Mouse (Mus musculus): Measurements from ENCODE around the gene Aldoart2.
"Not testable (repeated sequence)": the region's sequence is repeated elsewhere in the genome, so short reads cannot be mapped to it uniquely, and the experiment has no call there.

Gene Aldoart2

GRCm38 (mm10) chr12:55565206-55565605 is at the start of gene Aldoart2:
Aldoart2 (plus strand) TSS chr12:55565239.
- Histone ChIP-seq H3K27me3 (ENCODE audit: control insufficient read depth, insufficient read depth, low read length, poor library complexity, severe bottlenecking) (no peaks in the 10 kb centered on the region), H3K36me3 (ENCODE audit: control insufficient read depth, insufficient read depth, low read length, poor library complexity, severe bottlenecking) (no peaks in the 10 kb centered on the region)
- DNase-seq (ENCODE audit: low read depth, low spot score), result no peak

GRCm38 (mm10) chr12:55518061-55518738 is 46.8 kb upstream of the Aldoart2 start:
- H3K27me3 ChIP-seq (ENCODE audit: control insufficient read depth, insufficient read depth, low read length, poor library complexity, severe bottlenecking), result no peaks in the 10 kb centered on the region; the same call in 1 of the 2 replicates
- DNase-seq (ENCODE audit: low read depth, low spot score), result peak; percentile 36
- no peaks in the 10 kb centered on the region for H3K36me3 ChIP-seq (ENCODE audit: control insufficient read depth, insufficient read depth, low read length, poor library complexity, severe bottlenecking)

DNA sequence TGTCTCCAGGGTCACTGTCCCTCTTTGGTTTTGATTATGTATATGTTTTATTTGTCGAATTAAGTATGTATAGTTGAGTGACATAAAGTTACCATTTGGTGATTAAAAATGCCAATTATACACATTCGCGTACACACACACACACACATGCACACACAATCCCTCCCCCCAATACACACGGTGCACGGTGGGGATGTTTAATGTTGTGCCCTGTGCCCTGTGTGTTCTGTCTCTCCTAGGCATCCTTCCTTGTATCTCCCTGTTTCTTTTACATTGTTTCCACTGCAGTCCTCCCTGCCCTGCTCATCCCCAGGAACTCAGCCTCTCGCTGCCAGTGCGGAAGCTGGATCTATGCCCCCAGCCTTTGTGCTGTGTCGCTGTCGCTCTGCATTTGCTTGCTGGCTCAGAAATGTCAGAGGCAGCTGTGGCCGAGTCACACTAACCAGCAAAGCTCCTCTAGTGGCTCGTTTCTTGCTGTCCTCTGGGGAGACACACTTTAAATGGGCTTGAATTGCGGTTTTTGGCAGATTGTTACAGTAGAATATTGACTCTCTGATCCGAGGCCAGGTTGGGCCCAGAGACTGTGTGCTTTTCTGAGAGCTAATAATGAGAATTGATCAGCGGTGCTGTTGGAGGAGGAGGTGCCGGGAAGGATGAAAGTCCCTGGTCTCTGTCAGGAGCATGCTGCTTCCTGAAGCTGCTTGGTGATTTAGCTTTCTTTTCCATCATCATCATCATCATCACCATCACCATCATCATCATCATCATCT is 37.9 kb upstream of the Aldoart2 start:
- no peaks in the 10 kb centered on the region for H3K36me3 ChIP-seq (ENCODE audit: control insufficient read depth, insufficient read depth, low read length, poor library complexity, severe bottlenecking)

GRCm38 (mm10) chr12:55536537-55537135 is 28.4 kb upstream of the Aldoart2 start:
- no peak for DNase-seq (ENCODE audit: low read depth, low spot score)
- Histone ChIP-seq H3K36me3 (ENCODE audit: control insufficient read depth, insufficient read depth, low read length, poor library complexity, severe bottlenecking) (no peaks in the 10 kb centered on the region), H3K27me3 (ENCODE audit: control insufficient read depth, insufficient read depth, low read length, poor library complexity, severe bottlenecking) (no peaks in the 10 kb centered on the region)

More for the DNA sequence above, 37.9 kb upstream of the Aldoart2 start:
- H3K27me3 ChIP-seq (ENCODE audit: control insufficient read depth, insufficient read depth, low read length, poor library complexity, severe bottlenecking), result no peaks in the 10 kb centered on the region
- DNase-seq (ENCODE audit: low read depth, low spot score), result no peak

GRCm38 (mm10) chr12:55537742-55538141 is 27.3 kb upstream of the Aldoart2 start:
- no peak for DNase-seq (ENCODE audit: low read depth, low spot score)

DNA sequence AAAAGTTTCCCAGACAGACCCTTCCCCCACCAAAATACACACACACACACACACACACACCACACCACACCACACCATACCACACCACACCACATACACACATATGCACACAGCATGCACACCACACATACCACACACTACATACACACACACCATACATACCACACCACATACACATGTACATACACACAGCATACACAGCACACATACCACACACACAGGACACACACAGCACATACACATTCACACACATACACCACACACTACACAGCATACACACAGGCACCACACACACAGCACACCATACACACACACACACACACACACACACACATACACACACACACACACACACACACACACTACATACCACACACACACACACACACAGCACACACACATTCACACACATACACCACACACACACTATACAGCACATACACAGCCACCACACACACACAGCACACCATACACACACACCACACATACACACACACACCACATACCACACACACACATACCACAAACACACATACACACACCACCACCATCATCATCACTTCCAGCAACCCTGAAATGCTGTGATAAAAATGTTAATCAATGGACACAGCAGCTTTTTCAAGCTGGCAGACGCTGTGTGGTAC is 26.6 kb upstream of the Aldoart2 start:
- Histone ChIP-seq H3K36me3 (ENCODE audit: control insufficient read depth, insufficient read depth, low read length, poor library complexity, severe bottlenecking) (no peaks in the 10 kb centered on the region), H3K27me3 (ENCODE audit: control insufficient read depth, insufficient read depth, low read length, poor library complexity, severe bottlenecking) (no peaks in the 10 kb centered on the region)
- no peak for DNase-seq (ENCODE audit: low read depth, low spot score)

More at GRCm38 (mm10) chr12:55537742-55538141, 27.3 kb upstream of the Aldoart2 start:
- no peaks in the 10 kb centered on the region for H3K36me3 ChIP-seq (ENCODE audit: control insufficient read depth, insufficient read depth, low read length, poor library complexity, severe bottlenecking)
- H3K27me3 ChIP-seq (ENCODE audit: control insufficient read depth, insufficient read depth, low read length, poor library complexity, severe bottlenecking), result no peaks in the 10 kb centered on the region

DNA sequence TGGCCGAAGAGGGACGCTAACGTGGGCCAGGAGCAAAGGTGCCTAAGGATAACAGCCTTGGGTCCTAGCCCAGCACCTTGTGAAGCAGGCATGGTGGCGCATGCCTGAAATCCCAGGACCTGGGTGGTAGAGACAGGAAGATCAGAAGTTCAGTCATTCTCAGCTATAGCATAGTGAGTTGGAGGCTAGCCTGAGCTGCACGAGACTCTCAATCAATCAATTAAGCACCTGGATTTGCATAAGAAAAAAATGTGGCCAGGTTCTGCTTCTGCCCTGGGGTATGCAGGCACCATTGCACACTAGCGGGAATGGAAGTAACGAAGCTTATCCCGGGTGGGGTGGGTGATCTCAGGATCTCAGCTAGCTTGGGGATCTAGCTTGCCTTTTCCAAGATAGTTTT is 25.9 kb upstream of the Aldoart2 start:
- Histone ChIP-seq H3K27me3 (ENCODE audit: control insufficient read depth, insufficient read depth, low read length, poor library complexity, severe bottlenecking) (no peaks in the 10 kb centered on the region), H3K36me3 (ENCODE audit: control insufficient read depth, insufficient read depth, low read length, poor library complexity, severe bottlenecking) (no peaks in the 10 kb centered on the region)
- DNase-seq (ENCODE audit: low read depth, low spot score), result no peak

- not testable (repeated sequence) for DNase-seq (ENCODE audit: low read depth, low spot score); H3K27me3 ChIP-seq (ENCODE audit: control insufficient read depth, insufficient read depth, low read length, poor library complexity, severe bottlenecking); H3K36me3 ChIP-seq (ENCODE audit: control insufficient read depth, insufficient read depth, low read length, poor library complexity, severe bottlenecking)
These were observed 10.1 kb upstream of the Aldoart2 start for GRCm38 (mm10) chr12:55554901-55555300.

- H3K36me3 ChIP-seq (ENCODE audit: control insufficient read depth, insufficient read depth, low read length, poor library complexity, severe bottlenecking), result no peaks in the 10 kb centered on the region
- DNase-seq (ENCODE audit: low read depth, low spot score), result no peak
These were observed 7.2 kb upstream of the Aldoart2 start for GRCm38 (mm10) chr12:55557866-55558265.

GRCm38 (mm10) chr12:55559184-55559855 is 5.7 kb upstream of the Aldoart2 start:
- no peak for DNase-seq (ENCODE audit: low read depth, low spot score)
- no peaks in the 10 kb centered on the region for H3K36me3 ChIP-seq (ENCODE audit: control insufficient read depth, insufficient read depth, low read length, poor library complexity, severe bottlenecking)

More at GRCm38 (mm10) chr12:55557866-55558265, 7.2 kb upstream of the Aldoart2 start:
- H3K27me3 ChIP-seq (ENCODE audit: control insufficient read depth, insufficient read depth, low read length, poor library complexity, severe bottlenecking), result no peaks in the 10 kb centered on the region

GRCm38 (mm10) chr12:55560025-55560690 is 4.9 kb upstream of the Aldoart2 start:
- DNase-seq (ENCODE audit: low read depth, low spot score), result peak; percentile 8

More at GRCm38 (mm10) chr12:55559184-55559855, 5.7 kb upstream of the Aldoart2 start:
- H3K27me3 ChIP-seq (ENCODE audit: control insufficient read depth, insufficient read depth, low read length, poor library complexity, severe bottlenecking), result no peaks in the 10 kb centered on the region

DNA sequence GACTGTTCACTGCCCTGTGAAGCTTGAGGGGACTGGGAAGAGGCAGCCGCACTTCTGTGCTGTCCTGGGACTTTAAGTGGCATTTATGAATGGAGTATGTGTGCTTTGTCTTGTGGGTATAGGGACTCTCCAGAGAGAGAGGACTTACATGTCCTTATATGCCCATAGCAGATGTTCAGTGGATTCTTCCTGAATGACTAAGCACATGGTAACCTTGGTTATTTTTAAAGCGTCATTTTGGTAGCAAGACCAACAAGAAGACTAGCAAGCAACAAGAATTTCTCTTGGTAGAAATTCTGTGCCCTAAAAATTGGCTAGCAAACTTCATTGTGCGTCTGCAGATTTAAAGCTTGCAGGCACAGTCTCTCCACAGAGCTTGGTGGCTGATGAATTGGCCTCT is 1.3 kb upstream of the Aldoart2 start:
- DNase-seq (ENCODE audit: low read depth, low spot score), result no peak
- no peaks in the 10 kb centered on the region for H3K27me3 ChIP-seq (ENCODE audit: control insufficient read depth, insufficient read depth, low read length, poor library complexity, severe bottlenecking)

More at GRCm38 (mm10) chr12:55560025-55560690, 4.9 kb upstream of the Aldoart2 start:
- Histone ChIP-seq H3K27me3 (ENCODE audit: control insufficient read depth, insufficient read depth, low read length, poor library complexity, severe bottlenecking) (no peaks in the 10 kb centered on the region), H3K36me3 (ENCODE audit: control insufficient read depth, insufficient read depth, low read length, poor library complexity, severe bottlenecking) (no peaks in the 10 kb centered on the region)

GRCm38 (mm10) chr12:55564187-55564963 is 664 bp upstream of the Aldoart2 start:
- no peak for DNase-seq (ENCODE audit: low read depth, low spot score)

More for the DNA sequence above, 1.3 kb upstream of the Aldoart2 start:
- no peaks in the 10 kb centered on the region for H3K36me3 ChIP-seq (ENCODE audit: control insufficient read depth, insufficient read depth, low read length, poor library complexity, severe bottlenecking)

More at GRCm38 (mm10) chr12:55564187-55564963, 664 bp upstream of the Aldoart2 start:
- Histone ChIP-seq H3K36me3 (ENCODE audit: control insufficient read depth, insufficient read depth, low read length, poor library complexity, severe bottlenecking) (no peaks in the 10 kb centered on the region), H3K27me3 (ENCODE audit: control insufficient read depth, insufficient read depth, low read length, poor library complexity, severe bottlenecking) (no peaks in the 10 kb centered on the region)
